23 mouse cellular contexts compared by ENCODE assay signal in the genomic region with DNA sequence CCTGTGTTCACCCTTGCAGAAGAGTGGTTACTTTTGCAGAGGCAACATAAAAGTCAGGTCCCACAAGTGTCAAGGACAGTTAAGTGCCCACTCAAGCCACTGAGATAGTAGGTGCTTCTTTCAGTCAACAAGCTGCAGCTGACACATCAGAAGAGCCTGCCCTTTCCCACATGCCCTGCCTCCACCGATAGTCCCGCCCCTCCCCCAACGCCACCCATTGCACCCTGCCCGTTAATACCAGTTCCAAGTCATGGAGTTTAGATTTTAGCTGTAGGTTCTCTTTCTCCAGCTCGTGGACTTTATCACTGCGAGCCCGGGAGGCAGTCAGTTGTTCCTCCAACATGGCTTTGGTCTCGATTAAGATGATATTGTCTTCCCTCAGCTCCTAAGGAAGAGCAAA. TPM values are rescaled to one million over a fixed set of nuclear protein-coding genes. Genes with fewer than 3 reads are reported as not detected.
DNase-seq lines count a peak whose midpoint lies in the region; ATAC-seq and TF ChIP-seq lines count a peak whose summit lies in the region.
"Had no signal": no experiment of that assay in that cellular context is flagged by ENCODE, and none has a peak within 500 bp of the region (broad histone marks: within the 10 kb centered on the region; RNA-seq: fewer than 3 reads in every experiment).

No protein-coding gene starts in this region.

- H3K4me2 ChIP-seq in liver, embryonic 12.5 days = peak overlapping the region; percentile 68
- H3K4me2 ChIP-seq: heart, embryonic 15.5 days; hindbrain, embryonic 15.5 days; limb, embryonic 13.5 days; lung, embryonic 15.5 days had no signal

- DNase-seq in kidney, postnatal 10 days = peak; percentile 30
- no peak for DNase-seq in kidney, adult 8-10 months
- DNase-seq in c-Kit-negative CD71-positive TER-119-positive erythroid progenitor cells, embryonic 14.5 days (ENCODE audit: low read depth, low spot score) = peak; percentile 53
- peak; percentile 46 to 80 for DNase-seq in spleen, postnatal 10 days (ENCODE audit: low spot score in 2 of 2)
- no peak for DNase-seq in left cerebral cortex, postnatal 25 days (ENCODE audit: low spot score in 2 of 2)
- DNase-seq in heart, adult 2 months = no peak
- DNase-seq: adrenal gland, postnatal 25 days; cerebellum, adult 9-10 months; gastrocnemius, postnatal 25 days; heart, postnatal 4 days; kidney, adult 9 months; kidney, postnatal 25 days; right cerebral cortex, adult 18-20 months had no signal

- no peaks in the 10 kb centered on the region for H3K9me3 ChIP-seq in liver, embryonic 12.5 days (replicated peaks)
- H3K9me3 ChIP-seq: forebrain, embryonic 10.5 days; heart, embryonic 15.5 days; hindbrain, embryonic 15.5 days; limb, embryonic 13.5 days; lung, embryonic 15.5 days had no signal

- peak overlapping the region; percentile 99 for H3K27ac ChIP-seq in liver, embryonic 12.5 days
- H3K27ac ChIP-seq in heart, adult 2 months = no peak overlapping the region; the same call in 1 of the 2 replicates
- H3K27ac ChIP-seq: forebrain, embryonic 10.5 days; heart, embryonic 15.5 days; hindbrain, embryonic 15.5 days; layer of hippocampus, adult 2 months; limb, embryonic 13.5 days; lung, embryonic 15.5 days; macrophage had no signal

- no peaks in the 10 kb centered on the region for H3K79me2 ChIP-seq in heart, adult 2 months (replicated peaks; ENCODE audit: control insufficient read depth, insufficient read depth, low read length)

- TF ChIP-seq EP300 in heart, adult 2 months (IDR thresholded peaks at IDR 0.05; ENCODE audit: insufficient read depth, low read depth, low read length) = no peak

- peak; percentile 36 for ATAC-seq in liver, embryonic 12.5 days
- ATAC-seq: CD4-positive, CD25-positive, alpha-beta regulatory T cell, adult 4 months; forebrain, embryonic 16.5 days had no signal

- no peak overlapping the region for H3K4me3 ChIP-seq in liver, embryonic 12.5 days
- no peak overlapping the region for H3K4me3 ChIP-seq in heart, adult 2 months
- H3K4me3 ChIP-seq: forebrain, embryonic 10.5 days; heart, embryonic 15.5 days; hindbrain, embryonic 15.5 days; layer of hippocampus, adult 2 months; limb, embryonic 13.5 days; lung, embryonic 15.5 days had no signal

- TF ChIP-seq POLR2A in heart, adult 2 months (IDR thresholded peaks at IDR 0.05; ENCODE audit: insufficient read depth, low read depth, low read length) = no peak

- H3K27me3 ChIP-seq in liver, embryonic 12.5 days (replicated peaks) = no peaks in the 10 kb centered on the region
- no peaks in the 10 kb centered on the region for H3K27me3 ChIP-seq in heart, adult 2 months (ENCODE audit: control insufficient read depth, insufficient read depth, low read length)
- H3K27me3 ChIP-seq: hindbrain, embryonic 15.5 days; lung, embryonic 15.5 days had no signal

- peak overlapping the region; percentile 71; the same call in 1 of the 2 replicates for H3K9ac ChIP-seq in liver, embryonic 12.5 days
- no peak overlapping the region for H3K9ac ChIP-seq in heart, adult 2 months (ENCODE audit: low read depth, low read length)
- H3K9ac ChIP-seq: heart, embryonic 15.5 days; hindbrain, embryonic 15.5 days; limb, embryonic 13.5 days; lung, embryonic 15.5 days had no signal

- peaks cover 67% of the 10 kb centered on the region for H3K4me1 ChIP-seq in liver, embryonic 12.5 days
- H3K4me1 ChIP-seq in heart, adult 2 months (ENCODE audit: control insufficient read depth, insufficient read depth, low read length) = peaks cover 24% of the 10 kb centered on the region

- no peak for TF ChIP-seq CTCF in heart, adult 2 months (IDR thresholded peaks at IDR 0.05)

- peaks cover 42% of the 10 kb centered on the region for H3K36me3 ChIP-seq in liver, embryonic 12.5 days
- no peaks in the 10 kb centered on the region for H3K36me3 ChIP-seq in heart, adult 2 months (ENCODE audit: control insufficient read depth, insufficient read depth, low read length)
- H3K36me3 ChIP-seq: heart, embryonic 15.5 days; hindbrain, embryonic 15.5 days; limb, embryonic 13.5 days had no signal

- intact Hi-C loops in left cerebral cortex, postnatal 25 days (cut with DNase I) = no loop called here
- intact Hi-C loops in heart, adult 2 months (cut with DNase I) = loop anchor here (2.0 kb wide), 1 partner anchor 129 kb away; the partner anchor contains the start of gene Ppp4r3a

- 39% methylated on average over 8 of the region's 8 CpGs for WGBS in liver, embryonic 12.5 days (ENCODE audit: insufficient replicate concordance)
- WGBS in heart, adult 2 months = 60% methylated on average over 8 of the region's 8 CpGs

RNA-seq across cellular contexts. Expression of gene Gpr68, which starts 45.9 kb away (rescaled TPM):
- polyA plus RNA-seq in liver, embryonic 12.5 days (2016; fragmentation: Nextera tagmentation; extraction: Ambion mirVana) = 0.04 TPM in 1 of 2 replicates, not detected in the other
- 10 to 100 TPM in 1 of 2 experiments, 1 to 10 TPM in 1; 8.3 to 11.6 TPM for total RNA-seq in left cerebral cortex, postnatal 25 days (2021)
- under 1 TPM; 0.14 to 0.16 TPM for total RNA-seq in heart, adult 2 months (2021)
- polyA plus RNA-seq in heart, adult 2 months (2012; rRNA removed) = 0.56 and 0.80 TPM in 2 replicates

Comparison
In these comparisons a context has a peak if more than half of its experiments do, and no peak if none do; other contexts are left out.
1. DNase-seq: peak in kidney, postnatal 10 days (single experiment), c-Kit-negative CD71-positive TER-119-positive erythroid progenitor cells, embryonic 14.5 days (single experiment) and spleen, postnatal 10 days (2 of 2); none in kidney, adult 8-10 months (0 of 2), left cerebral cortex, postnatal 25 days (0 of 2) and heart, adult 2 months (0 of 2).
2. RNA of gene Gpr68, which starts 45.9 kb away (total RNA-seq): 8.3 to 11.6 TPM in left cerebral cortex, postnatal 25 days; 0.14 to 0.16 TPM in heart, adult 2 months; every median in the first group is over 4 times any median in the second.